Mouse (Mus musculus): ENCODE results near the gene Klc1.

GRCm38 (mm10) chr12:111827556-111827955 is 68.9 kb downstream of the Klc1 start:
- no peak for TF ChIP-seq CTCF (conservative IDR thresholded peaks at IDR 0.05; ENCODE audit: insufficient read depth, insufficient read length, low read depth, low read length)
- no peak for TF ChIP-seq POLR2A (IDR thresholded peaks at IDR 0.05; ENCODE audit: low read depth, low read length)

Measured in kidney, adult 2 months (tissue).